Mouse (Mus musculus) liver, embryonic 16.5 days (tissue): ENCODE measurements at regions not wholly inside any gene's neighbourhood (a gene's known extent, or its start where the extent isn't known, plus 50 kb on each side); places are given as distances from the start of the nearest gene placed in this dataset.

Experiments used
- ATAC-seq: fragments of 200-750 bp; cut with Nextera tagmentation; 2 replicates; pipeline ENCODE4 v1.8.0; 2017; ENCODE audit warnings: low read depth, mild to moderate bottlenecking, moderate number of reproducible peaks, moderate library complexity
- H3K27ac ChIP-seq: fragments of 300-500 bp; sonication (generic); 2 replicates; pipeline ENCODE4 v1.5.1; 2014; ENCODE audit warnings: mild to moderate bottlenecking, low read length
- H3K27me3 ChIP-seq: fragments of 300-500 bp; sonication (generic); 2 replicates; pipeline ENCODE4 v1.6.1; 2014; ENCODE audit warnings: low read depth, low read length, mixed read lengths; ENCODE audit not compliant: control insufficient read depth, insufficient read depth
- H3K36me3 ChIP-seq: fragments of 300-500 bp; sonication (generic); 2 replicates; pipeline ENCODE4 v1.6.1; 2014; ENCODE audit warnings: mild to moderate bottlenecking; ENCODE audit not compliant: control insufficient read depth, insufficient read depth
- H3K4me1 ChIP-seq: fragments of 300-500 bp; sonication (generic); 2 replicates; pipeline ENCODE4 v1.6.1; 2014; ENCODE audit warnings: low read depth, low read length, mixed read lengths; ENCODE audit not compliant: control insufficient read depth
- H3K4me2 ChIP-seq: fragments of 300-500 bp; sonication (generic); 2 replicates; pipeline ENCODE4 v1.6.1; 2014; ENCODE audit warnings: low read depth, low read length, mixed read lengths
- H3K4me3 ChIP-seq: fragments of 300-500 bp; sonication (generic); 2 replicates; pipeline ENCODE4 v1.5.1; 2014; ENCODE audit warnings: low read depth, mild to moderate bottlenecking, low read length
- H3K9ac ChIP-seq: fragments of 300-500 bp; sonication (generic); 2 replicates; pipeline ENCODE4 v1.6.1; 2014; ENCODE audit warnings: low read depth, low read length
- H3K9me3 ChIP-seq: fragments of 300-500 bp; sonication (generic); replicated peaks from 2 replicates; pipeline ENCODE4 v1.6.1; 2016; ENCODE audit warnings: low read length; ENCODE audit not compliant: control insufficient read depth
- WGBS: fragments of 180-500 bp; shearing (Covaris S2); extraction: QIAGEN DNeasy Blood & Tissue Kit; methylation state at CpG from one replicate; pipeline ENCODE4 v1.1.7; 2014; ENCODE audit not compliant: insufficient replicate concordance; 5-methylcytosine and 5-hydroxymethylcytosine counted together

DNA sequence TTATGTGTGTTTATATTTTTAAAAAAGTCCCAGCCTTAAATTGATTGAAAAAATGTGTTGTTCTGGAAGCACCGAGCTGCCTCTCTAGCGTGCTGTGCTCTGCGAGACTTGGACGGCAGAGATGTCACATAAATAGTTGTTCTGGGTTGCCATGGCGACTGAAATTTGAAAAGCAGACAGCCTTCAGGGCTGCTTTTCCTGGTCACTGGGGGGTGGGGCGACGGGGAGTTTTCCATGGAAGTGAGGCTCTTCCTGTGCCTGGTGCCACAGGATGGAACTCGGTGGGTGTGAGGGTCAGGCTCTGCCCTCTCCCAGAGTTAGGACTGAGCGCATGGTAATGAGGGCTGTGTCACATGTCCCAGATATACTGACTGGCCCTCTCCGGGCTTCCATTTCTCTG is 84.7 kb upstream of the Gm26897 start:
- Histone ChIP-seq H3K27ac (no peak overlapping the region), H3K27me3 (no peaks in the 10 kb centered on the region), H3K4me2 (no peak overlapping the region), H3K9me3 (no peaks in the 10 kb centered on the region), H3K4me1 (no peaks in the 10 kb centered on the region), H3K36me3 (no peaks in the 10 kb centered on the region), H3K9ac (no peak overlapping the region), H3K4me3 (no peak overlapping the region)
- ATAC-seq: 0 out of 2 replicates have a peak, but pooled peaks have one; percentile 24
- WGBS: 45% methylated on average over 10 of the region's 10 CpGs

DNA sequence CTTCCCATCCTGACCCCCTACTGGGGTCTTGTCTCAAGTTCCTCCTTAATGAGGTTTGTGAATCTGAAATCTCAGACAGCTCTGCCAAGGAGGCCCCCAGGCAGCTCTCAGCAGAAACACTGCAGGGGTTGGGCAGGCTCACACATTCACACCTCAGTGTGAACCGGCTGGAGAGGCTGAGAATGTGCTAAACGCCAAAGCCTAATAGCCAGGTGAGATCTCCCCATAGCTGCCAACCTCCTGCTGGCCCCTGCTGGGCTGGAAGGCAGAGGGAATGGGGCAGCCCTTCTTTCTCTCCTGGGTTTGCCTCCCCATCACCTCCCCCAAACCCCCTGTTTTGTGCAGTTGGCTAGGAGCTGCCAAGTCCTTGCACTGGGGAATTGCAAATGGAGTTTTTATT is 81.3 kb upstream of the Gm26897 start:
- Histone ChIP-seq H3K4me2 (no peak overlapping the region), H3K9ac (no peak overlapping the region), H3K4me1 (no peaks in the 10 kb centered on the region), H3K9me3 (no peaks in the 10 kb centered on the region), H3K4me3 (no peak overlapping the region), H3K27me3 (no peaks in the 10 kb centered on the region), H3K36me3 (no peaks in the 10 kb centered on the region), H3K27ac (no peak overlapping the region)
- no peak for ATAC-seq
- 8% methylated on average over 2 of the region's 2 CpGs for WGBS

DNA sequence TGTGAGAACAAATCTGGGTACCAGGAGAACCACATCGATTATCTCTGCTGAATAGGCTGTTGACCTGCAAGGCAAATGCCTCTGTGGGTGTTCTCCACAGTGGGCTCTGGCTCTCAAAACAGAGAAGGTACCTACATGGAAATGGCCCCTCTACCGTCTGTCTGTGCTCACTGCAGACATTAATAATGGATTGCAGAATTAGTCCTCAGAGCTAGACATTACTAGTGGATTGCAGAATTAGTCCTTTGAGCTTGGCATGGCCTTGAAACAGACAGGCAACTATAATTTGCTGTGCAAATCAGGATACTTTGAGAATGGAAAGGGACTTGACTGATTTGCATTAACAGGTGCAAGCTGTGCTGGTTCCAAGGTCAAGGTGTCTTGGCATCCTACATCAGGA is 77.3 kb upstream of the Gm26897 start:
- Histone ChIP-seq H3K9ac (no peak overlapping the region), H3K27me3 (no peaks in the 10 kb centered on the region), H3K4me2 (no peak overlapping the region), H3K4me1 (no peaks in the 10 kb centered on the region), H3K27ac (no peak overlapping the region), H3K4me3 (no peak overlapping the region), H3K9me3 (no peaks in the 10 kb centered on the region), H3K36me3 (no peaks in the 10 kb centered on the region)
- 39% methylated on average over 2 of the region's 2 CpGs for WGBS
- ATAC-seq: no peak

DNA sequence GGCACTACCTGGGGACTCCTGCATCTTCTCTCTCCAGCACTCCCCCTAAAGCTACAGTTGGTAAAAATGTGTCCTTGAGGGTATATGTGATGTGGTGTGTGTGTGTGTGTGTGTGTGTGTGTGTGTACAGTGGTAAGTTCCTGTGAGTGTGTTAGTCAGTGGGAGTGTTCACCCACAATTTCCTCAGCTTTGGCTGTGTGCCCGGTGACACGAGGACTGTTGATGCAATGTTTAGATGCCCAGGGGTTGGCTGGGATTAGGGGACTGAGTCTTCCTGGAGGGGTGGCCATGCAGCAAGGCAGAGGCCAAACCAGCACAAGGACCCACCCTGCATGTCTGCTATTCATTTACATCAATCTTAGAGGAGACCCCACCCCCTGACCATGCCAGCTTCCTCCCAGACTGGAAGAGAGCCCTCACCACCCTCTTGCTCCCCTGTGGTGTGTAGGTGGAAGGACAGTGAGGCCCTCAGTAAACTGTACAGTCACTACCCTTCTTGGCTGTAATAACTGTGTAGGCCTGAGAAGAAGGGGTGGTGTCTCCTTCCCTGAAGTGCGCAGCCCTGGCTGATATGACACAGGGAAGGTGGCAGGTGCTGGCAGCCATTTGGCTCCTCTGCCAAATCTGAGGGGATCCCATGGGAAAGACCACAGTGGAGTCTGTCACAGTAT is 75.8 kb upstream of the Gm26897 start:
- no peaks in the 10 kb centered on the region for H3K4me1 ChIP-seq
- no peaks in the 10 kb centered on the region for H3K36me3 ChIP-seq
- WGBS: 53% methylated on average over 3 of the region's 3 CpGs
- no peak overlapping the region for H3K4me2 ChIP-seq
- no peak overlapping the region for H3K9ac ChIP-seq
- peak; percentile 37; the same call in 1 of the 2 replicates for ATAC-seq
- H3K27ac ChIP-seq: no peak overlapping the region
- no peaks in the 10 kb centered on the region for H3K9me3 ChIP-seq
- no peak overlapping the region for H3K4me3 ChIP-seq
- H3K27me3 ChIP-seq: no peaks in the 10 kb centered on the region

DNA sequence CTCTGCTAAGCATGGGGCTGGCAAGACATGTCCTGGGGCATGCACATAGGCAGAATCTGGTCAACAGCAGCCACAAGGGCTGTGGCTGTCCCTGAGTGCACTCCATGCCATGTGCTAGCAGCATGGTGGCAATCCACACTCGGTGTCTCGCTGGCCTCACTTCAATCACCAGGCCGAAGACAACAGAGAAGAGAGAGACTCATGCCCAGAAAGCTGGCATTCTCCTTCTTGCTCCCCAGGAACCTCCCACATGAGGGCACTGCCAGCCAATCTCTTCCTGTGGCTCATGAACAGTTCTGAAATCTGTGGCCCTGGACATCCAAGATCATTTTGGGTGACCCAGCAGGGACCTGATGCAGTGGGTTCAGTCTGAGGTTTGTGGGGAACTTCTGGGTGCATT is 74.5 kb upstream of the Gm26897 start:
- Histone ChIP-seq H3K4me1 (no peaks in the 10 kb centered on the region), H3K9ac (no peak overlapping the region), H3K36me3 (no peaks in the 10 kb centered on the region), H3K9me3 (no peaks in the 10 kb centered on the region), H3K27ac (no peak overlapping the region), H3K4me2 (no peak overlapping the region), H3K4me3 (no peak overlapping the region), H3K27me3 (no peaks in the 10 kb centered on the region)
- 71% methylated on average over 3 of the region's 3 CpGs for WGBS
- no peak for ATAC-seq

DNA sequence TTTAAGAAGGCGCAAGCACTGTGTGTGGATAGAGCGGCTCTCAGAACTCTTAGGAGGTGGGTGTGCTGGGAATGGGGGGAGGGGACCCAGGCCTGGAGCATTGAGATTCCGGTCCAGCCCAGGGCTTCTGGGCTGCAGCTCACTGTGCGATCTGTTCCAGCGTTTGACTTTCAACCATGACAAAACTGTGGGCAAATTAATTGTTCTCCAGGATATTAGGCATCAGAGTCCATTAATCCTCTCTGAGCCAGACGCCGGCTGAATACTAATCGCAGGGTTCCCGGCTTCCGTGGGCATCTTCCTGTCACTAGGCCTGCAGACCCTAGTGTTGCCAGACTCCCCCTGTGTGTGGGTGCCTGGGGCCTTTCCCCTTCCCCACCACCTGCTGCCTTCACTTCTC is 73.3 kb upstream of the Gm26897 start:
- WGBS: 69% methylated on average over 10 of the region's 10 CpGs
- ATAC-seq: no peak
- no peak overlapping the region for H3K4me3 ChIP-seq
- no peaks in the 10 kb centered on the region for H3K36me3 ChIP-seq
- H3K4me2 ChIP-seq: no peak overlapping the region
- no peaks in the 10 kb centered on the region for H3K4me1 ChIP-seq
- no peak overlapping the region for H3K9ac ChIP-seq
- no peaks in the 10 kb centered on the region for H3K9me3 ChIP-seq
- H3K27ac ChIP-seq: no peak overlapping the region
- no peaks in the 10 kb centered on the region for H3K27me3 ChIP-seq

DNA sequence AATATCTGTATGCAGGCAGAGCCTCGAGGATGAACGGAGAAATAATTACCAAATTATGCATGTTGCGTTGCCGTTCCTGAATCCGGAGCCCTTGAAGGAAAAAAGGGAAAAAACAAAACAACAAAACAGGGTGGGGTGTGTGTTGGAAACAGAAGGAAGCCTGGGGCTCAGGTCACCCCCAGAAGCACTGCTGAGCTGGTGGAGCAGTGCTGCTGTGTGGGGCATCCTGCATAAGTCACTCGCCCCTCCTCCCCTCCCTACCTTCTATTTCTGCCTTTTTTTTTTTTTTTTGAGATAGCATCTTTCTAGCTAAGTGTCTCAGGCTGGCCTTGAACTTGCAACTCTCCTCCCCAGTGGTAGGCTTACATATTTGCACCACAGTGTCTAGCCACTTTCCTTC is 72.8 kb upstream of the Gm26897 start:
- Histone ChIP-seq H3K36me3 (no peaks in the 10 kb centered on the region), H3K4me3 (no peak overlapping the region), H3K4me1 (no peaks in the 10 kb centered on the region), H3K4me2 (no peak overlapping the region), H3K9ac (no peak overlapping the region), H3K9me3 (no peaks in the 10 kb centered on the region), H3K27me3 (no peaks in the 10 kb centered on the region), H3K27ac (no peak overlapping the region)
- 63% methylated on average over 6 of the region's 6 CpGs for WGBS
- no peak for ATAC-seq

DNA sequence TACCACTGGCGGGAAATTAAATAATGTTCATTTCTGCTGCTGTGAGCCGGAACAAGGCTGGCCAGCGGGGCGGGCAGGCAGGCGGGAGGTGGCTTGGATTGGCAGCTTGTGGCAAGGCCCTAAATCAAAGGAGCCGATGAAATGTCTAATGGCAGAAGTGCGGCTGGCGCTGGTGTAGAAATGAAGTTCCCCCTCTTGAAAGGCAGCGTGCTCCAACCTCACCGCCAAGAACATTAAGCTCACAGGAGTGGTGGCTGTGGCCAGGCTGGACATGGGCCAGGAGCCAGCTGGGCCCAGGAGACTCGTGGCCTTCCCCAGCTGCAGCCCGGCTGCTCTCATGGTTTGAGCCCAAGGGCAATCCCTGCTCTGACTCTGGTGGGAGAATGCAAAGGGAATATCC is 71.8 kb upstream of the Gm26897 start:
- Histone ChIP-seq H3K27me3 (no peaks in the 10 kb centered on the region), H3K27ac (no peak overlapping the region), H3K9me3 (no peaks in the 10 kb centered on the region), H3K4me2 (no peak overlapping the region), H3K36me3 (no peaks in the 10 kb centered on the region), H3K4me1 (no peaks in the 10 kb centered on the region), H3K9ac (no peak overlapping the region), H3K4me3 (no peak overlapping the region)
- no peak for ATAC-seq
- WGBS: 62% methylated on average over 12 of the region's 12 CpGs

DNA sequence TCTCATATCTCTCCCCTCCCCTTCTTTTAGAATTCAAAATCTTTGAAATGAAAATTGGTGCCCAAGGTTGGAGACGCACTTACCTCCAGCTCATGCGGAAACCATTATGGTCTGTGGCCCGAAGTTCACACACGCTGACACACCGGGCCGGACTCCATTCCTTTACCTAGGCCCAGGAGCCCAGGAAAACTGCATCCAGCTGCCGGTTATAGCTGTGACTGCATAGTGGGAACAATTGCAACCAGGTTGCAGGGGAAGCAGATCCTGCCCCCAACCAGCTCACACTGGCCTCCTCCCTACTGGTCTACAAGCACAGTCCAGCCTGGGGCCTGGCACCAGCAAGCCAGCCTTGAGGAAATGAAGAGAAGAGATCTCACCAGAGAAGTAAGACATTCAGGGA is 69.9 kb upstream of the Gm26897 start:
- H3K27me3 ChIP-seq: no peaks in the 10 kb centered on the region
- H3K9me3 ChIP-seq: no peaks in the 10 kb centered on the region
- H3K4me3 ChIP-seq: no peak overlapping the region
- H3K4me2 ChIP-seq: no peak overlapping the region
- H3K4me1 ChIP-seq: no peaks in the 10 kb centered on the region
- H3K9ac ChIP-seq: no peak overlapping the region
- no peaks in the 10 kb centered on the region for H3K36me3 ChIP-seq
- no peak overlapping the region for H3K27ac ChIP-seq
- no peak for ATAC-seq
- WGBS: 74% methylated on average over 7 of the region's 7 CpGs
